Mouse (Mus musculus): Measurements from ENCODE around the gene Tbc1d23.

DNA sequence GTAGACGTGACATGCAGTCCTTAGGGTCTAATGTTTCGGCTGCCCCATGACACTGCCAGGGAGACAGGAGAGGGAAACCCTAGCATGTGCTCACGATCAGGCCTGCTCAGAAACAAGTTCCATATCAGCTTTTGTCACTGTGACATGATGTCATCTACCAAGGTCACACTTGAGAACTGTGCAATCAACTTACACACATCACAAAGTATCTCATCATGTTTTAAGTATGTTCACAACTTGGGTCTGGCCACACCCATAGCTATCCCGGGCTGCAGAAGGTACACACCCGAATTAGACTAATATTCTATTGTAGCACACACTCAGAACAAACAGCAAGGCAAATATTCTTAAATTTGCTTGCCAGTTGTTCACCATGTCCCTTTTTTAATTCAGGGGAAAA lies 49.3 kb downstream of the Tbc1d23 start:
- no peak for TF ChIP-seq CTCF (IDR thresholded peaks at IDR 0.05; ENCODE audit: borderline replicate concordance, extremely low read depth, insufficient read depth, insufficient read length)
- no peak for TF ChIP-seq POLR2A (IDR thresholded peaks at IDR 0.05; ENCODE audit: borderline replicate concordance, extremely low read depth, insufficient read depth, insufficient read length, poor library complexity, severe bottlenecking)

All from brain, embryonic 14.5 days (tissue).